Mouse (Mus musculus) G1E (cell line): ENCODE results near the gene D630023F18Rik. TPM values are rescaled to one million over a fixed set of nuclear protein-coding genes. Genes with fewer than 3 reads are reported as not detected.
A peak's percentile ranks its signal among the peaks of the same experiment; 100 is the strongest.

Experiments
- ATAC-seq: 2 replicates; pipeline ENCODE4 v1.8.0; 2016; ENCODE audit warnings: mild to moderate bottlenecking; ENCODE audit not compliant: insufficient number of reproducible peaks, poor library complexity, low FRiP score, severe bottlenecking; ENCODE audit errors: extremely low read depth
- DNase-seq: peaks from one replicate; pipeline ENCODE4 v3.0.0; 2012; ENCODE audit warnings: low spot score
- H3K27me3 ChIP-seq: 2 replicates; pipeline ENCODE4 v1.6.1; 2012; ENCODE audit warnings: mild to moderate bottlenecking, low read length, inconsistent platforms; ENCODE audit not compliant: insufficient read depth
- H3K36me3 ChIP-seq: replicated peaks from 2 replicates; pipeline ENCODE3; 2012; ENCODE audit warnings: mild to moderate bottlenecking, inconsistent platforms
- H3K4me1 ChIP-seq: 2 replicates; pipeline ENCODE4 v1.6.1; 2012; ENCODE audit warnings: low read depth, low read length, inconsistent platforms, mixed read lengths; ENCODE audit not compliant: insufficient read depth
- H3K4me3 ChIP-seq: 2 replicates; pipeline ENCODE4 v1.5.1; 2012; ENCODE audit warnings: low read depth, mild to moderate bottlenecking, inconsistent platforms, low read length, moderate library complexity, mixed read lengths
- H3K9me3 ChIP-seq: replicated peaks from 2 replicates; pipeline ENCODE4 v1.6.1; 2012; ENCODE audit warnings: inconsistent platforms
- CTCF ChIP-seq: IDR thresholded peaks from 2 replicates; pipeline ENCODE4 v1.5.1; 2012; ENCODE audit warnings: low read depth, low read length, inconsistent platforms, mixed read lengths
- GATA1 ChIP-seq: IDR thresholded peaks from 2 replicates; pipeline ENCODE4 v1.6.1; 2012; ENCODE audit warnings: borderline replicate concordance, low read length, inconsistent platforms, mixed read lengths
- GATA2 ChIP-seq: IDR thresholded peaks from 2 replicates; pipeline ENCODE4 v1.6.1; 2012; ENCODE audit warnings: low read depth, low read length, inconsistent platforms, borderline replicate concordance
- POLR2AphosphoS5 ChIP-seq: IDR thresholded peaks from 2 replicates; pipeline ENCODE4 v1.6.1; 2012; ENCODE audit warnings: low read depth, low read length, inconsistent platforms; ENCODE audit not compliant: insufficient replicate concordance
- TAL1 ChIP-seq: conservative IDR thresholded peaks from 2 replicates; pipeline ENCODE4 v1.6.1; 2012; ENCODE audit warnings: low read depth, low read length, inconsistent platforms, mixed read lengths
- polyA plus RNA-seq: library from polyadenylated mRNA; stranded (reverse); fragments of >175 nt; gene quantifications from 2 replicates; pipeline ENCODE4 v1.2.3, GENCODE M21; 2012
- total RNA-seq, 2 experiments: library from RNA; stranded (forward) in 1 of 2; stranded (reverse) in 1 of 2; fragments of 200-1000 nt in 1 of 2; fragments of >200 nt in 1 of 2; fragmentation: Nextera tagmentation in 1 of 2; gene quantifications; 2 replicates each; pipeline ENCODE4 v1.2.3; 2014 to 2017

Gene D630023F18Rik
- total and polyA plus RNA-seq, 3 experiments, result 0.05 to 0.07 TPM; not detected in 1

- ATAC-seq, result no peak
- TF ChIP-seq POLR2AphosphoS5 (no peak), GATA2 (no peak), CTCF (no peak), TAL1 (no peak), GATA1 (no peak)
Observed at GRCm38 (mm10) chr1:65113536-65114172, 9.4 kb downstream of the D630023F18Rik start.

GRCm38 (mm10) chr1:65112807-65113196 is 10.2 kb downstream of the D630023F18Rik start:
- Histone ChIP-seq H3K9me3 (no peaks in the 10 kb centered on the region), H3K4me3 (no peak overlapping the region), H3K36me3 (no peaks in the 10 kb centered on the region), H3K4me1 (peaks cover 36% of the 10 kb centered on the region), H3K27me3 (peaks cover 4% of the 10 kb centered on the region; the same call in 1 of the 2 replicates)
- ATAC-seq (no peak), DNase-seq (no peak)
- TF ChIP-seq TAL1 (no peak), GATA2 (no peak)

More at GRCm38 (mm10) chr1:65113536-65114172, 9.4 kb downstream of the D630023F18Rik start:
- H3K27me3 ChIP-seq, result peaks cover 4% of the 10 kb centered on the region; the same call in 1 of the 2 replicates
- no peaks in the 10 kb centered on the region for H3K9me3 ChIP-seq
- H3K36me3 ChIP-seq, result no peaks in the 10 kb centered on the region
- H3K4me3 ChIP-seq, result no peak overlapping the region
- no peak for DNase-seq
- peaks cover 34% of the 10 kb centered on the region for H3K4me1 ChIP-seq

GRCm38 (mm10) chr1:65112031-65112806 is 10.8 kb downstream of the D630023F18Rik start:
- no peaks in the 10 kb centered on the region for H3K36me3 ChIP-seq
- DNase-seq (peak; percentile 58), ATAC-seq (peak; percentile 70)
- H3K27me3 ChIP-seq, result peaks cover 4% of the 10 kb centered on the region; the same call in 1 of the 2 replicates
- peaks cover 38% of the 10 kb centered on the region for H3K4me1 ChIP-seq
- TF ChIP-seq TAL1, result no peak
- peak; percentile 83 for TF ChIP-seq CTCF
- H3K9me3 ChIP-seq, result no peaks in the 10 kb centered on the region
- H3K4me3 ChIP-seq, result no peak overlapping the region

GRCm38 (mm10) chr1:65109756-65110435 is 13.1 kb downstream of the D630023F18Rik start:
- DNase-seq (no peak), ATAC-seq (no peak)
- H3K36me3 ChIP-seq, result no peaks in the 10 kb centered on the region
- peaks cover 38% of the 10 kb centered on the region for H3K4me1 ChIP-seq
- H3K4me3 ChIP-seq, result peak overlapping the region; percentile 14; the same call in 1 of the 2 replicates
- H3K9me3 ChIP-seq, result no peaks in the 10 kb centered on the region
- H3K27me3 ChIP-seq, result peaks cover 4% of the 10 kb centered on the region; the same call in 1 of the 2 replicates
- TF ChIP-seq GATA1 (no peak), CTCF (no peak), GATA2 (no peak), TAL1 (no peak), POLR2AphosphoS5 (no peak)

- H3K4me1 ChIP-seq, result peaks cover 38% of the 10 kb centered on the region
- H3K4me3 ChIP-seq, result no peak overlapping the region
- ATAC-seq (no peak), DNase-seq (no peak)
- TF ChIP-seq POLR2AphosphoS5 (no peak), GATA2 (no peak), CTCF (no peak), TAL1 (no peak), GATA1 (no peak)
- peaks cover 10% of the 10 kb centered on the region; the same call in 1 of the 2 replicates for H3K27me3 ChIP-seq
- no peaks in the 10 kb centered on the region for H3K36me3 ChIP-seq
- no peaks in the 10 kb centered on the region for H3K9me3 ChIP-seq
Observed at GRCm38 (mm10) chr1:65109196-65109595, 13.8 kb downstream of the D630023F18Rik start.

GRCm38 (mm10) chr1:65107654-65108279 is 15.2 kb downstream of the D630023F18Rik start:
- no peak for DNase-seq
- H3K4me3 ChIP-seq, result no peak overlapping the region

More at GRCm38 (mm10) chr1:65107654-65108279, 15.2 kb downstream of the D630023F18Rik start:
- TF ChIP-seq POLR2AphosphoS5, result no peak
- TF ChIP-seq GATA1, result no peak
- TF ChIP-seq TAL1, result no peak
- no peak for TF ChIP-seq CTCF
- no peak for TF ChIP-seq GATA2
- Histone ChIP-seq H3K36me3 (no peaks in the 10 kb centered on the region), H3K9me3 (no peaks in the 10 kb centered on the region), H3K4me1 (peaks cover 31% of the 10 kb centered on the region), H3K27me3 (peaks cover 15% of the 10 kb centered on the region; the same call in 1 of the 2 replicates)
- no peak for ATAC-seq
